Mouse (Mus musculus) intestine, postnatal 0 days (tissue): ENCODE measurements around the gene Nipbl. TPM values are rescaled to one million over a fixed set of nuclear protein-coding genes. Genes with fewer than 3 reads are reported as not detected.

Experiments used
- ATAC-seq: fragments of 200-750 bp; cut with Nextera tagmentation; 2 replicates; pipeline ENCODE4 v1.8.0; 2017; ENCODE audit warnings: mild to moderate bottlenecking, moderate TSS enrichment, moderate library complexity
- H3K27ac ChIP-seq: fragments of 300-500 bp; sonication (generic); 2 replicates; pipeline ENCODE4 v1.5.1; 2014; ENCODE audit warnings: mild to moderate bottlenecking, low read depth, low read length, moderate library complexity
- H3K27me3 ChIP-seq: fragments of 300-500 bp; sonication (generic); replicated peaks from 2 replicates; pipeline ENCODE4 v1.6.1; 2014; ENCODE audit warnings: low read length, mixed read lengths; ENCODE audit not compliant: control insufficient read depth, insufficient read depth
- H3K36me3 ChIP-seq: fragments of 300-500 bp; sonication (generic); 2 replicates; pipeline ENCODE4 v1.6.1; 2014; ENCODE audit warnings: mild to moderate bottlenecking, moderate library complexity; ENCODE audit not compliant: control insufficient read depth, insufficient read depth
- H3K4me1 ChIP-seq: fragments of 300-500 bp; sonication (generic); replicated peaks from 2 replicates; pipeline ENCODE4 v1.6.1; 2014; ENCODE audit warnings: antibody characterized with exemption, low read length, mixed read lengths; ENCODE audit not compliant: control insufficient read depth, insufficient read depth
- H3K4me2 ChIP-seq: fragments of 300-500 bp; sonication (generic); replicated peaks from 2 replicates; pipeline ENCODE4 v1.6.1; 2014; ENCODE audit warnings: low read depth, mild to moderate bottlenecking, moderate library complexity
- H3K4me3 ChIP-seq: fragments of 300-500 bp; sonication (generic); 2 replicates; pipeline ENCODE4 v1.5.1; 2014; ENCODE audit warnings: low read depth, low read length
- H3K9ac ChIP-seq: fragments of 300-500 bp; sonication (generic); 2 replicates; pipeline ENCODE4 v1.6.1; 2014; ENCODE audit warnings: mild to moderate bottlenecking, low read depth, low read length
- H3K9me3 ChIP-seq: fragments of 300-500 bp; sonication (generic); 2 replicates; pipeline ENCODE4 v1.6.1; 2016; ENCODE audit warnings: mixed run types; ENCODE audit not compliant: control insufficient read depth
- CTCF ChIP-seq: sonication (generic); IDR thresholded peaks from 2 replicates; pipeline ENCODE4 v1.5.1; 2016; ENCODE audit warnings: low read depth, mild to moderate bottlenecking, control low read depth, antibody characterized with exemption, moderate library complexity
- WGBS: fragments of 180-500 bp; shearing (Covaris S2); extraction: QIAGEN DNeasy Blood & Tissue Kit; methylation state at CpG from one replicate; pipeline ENCODE4 v1.1.7; 2014; 5-methylcytosine and 5-hydroxymethylcytosine counted together
- polyA plus RNA-seq: library from polyadenylated mRNA; unstranded; fragments of >200 nt; fragmentation: Nextera tagmentation; extraction: Ambion mirVana; gene quantifications from 2 replicates; pipeline ENCODE4 v1.2.1, GENCODE M21; 2015

Nipbl gene
- polyA plus RNA-seq, 1 experiment from 2014 or later, result 9.3 TPM

- H3K4me2 ChIP-seq, result no peak overlapping the region
- no peak overlapping the region for H3K4me3 ChIP-seq
- H3K27me3 ChIP-seq, result no peaks in the 10 kb centered on the region
- H3K36me3 ChIP-seq, result peaks cover 58% of the 10 kb centered on the region
- no peak overlapping the region for H3K27ac ChIP-seq
- WGBS, result 81% methylated on average over 2 of the region's 2 CpGs
- TF ChIP-seq CTCF, result no peak
- no peak for ATAC-seq
- no peak overlapping the region for H3K9ac ChIP-seq
- H3K9me3 ChIP-seq, result no peaks in the 10 kb centered on the region
- H3K4me1 ChIP-seq, result no peaks in the 10 kb centered on the region
Observed at GRCm38 (mm10) chr15:8324833-8325232, 119.4 kb downstream of the Nipbl start.

GRCm38 (mm10) chr15:8324061-8324460, 120.2 kb downstream of the Nipbl start:
- TF ChIP-seq CTCF, result no peak
- H3K4me1 ChIP-seq, result no peaks in the 10 kb centered on the region
- WGBS, result 91% methylated on average over 4 of the region's 4 CpGs
- peaks cover 58% of the 10 kb centered on the region for H3K36me3 ChIP-seq
- no peak overlapping the region for H3K4me2 ChIP-seq
- H3K27me3 ChIP-seq, result no peaks in the 10 kb centered on the region
- ATAC-seq, result no peak
- H3K27ac ChIP-seq, result no peak overlapping the region
- no peak overlapping the region for H3K9ac ChIP-seq
- H3K9me3 ChIP-seq, result no peaks in the 10 kb centered on the region
- H3K4me3 ChIP-seq, result no peak overlapping the region

GRCm38 (mm10) chr15:8321491-8321890, 122.8 kb downstream of the Nipbl start:
- Histone ChIP-seq H3K4me3 (no peak overlapping the region), H3K9me3 (no peaks in the 10 kb centered on the region), H3K4me2 (no peak overlapping the region), H3K36me3 (peaks cover 58% of the 10 kb centered on the region), H3K4me1 (no peaks in the 10 kb centered on the region), H3K27ac (no peak overlapping the region), H3K27me3 (no peaks in the 10 kb centered on the region), H3K9ac (no peak overlapping the region)
- ATAC-seq, result no peak
- no peak for TF ChIP-seq CTCF
- 96% methylated on average over 5 of the region's 5 CpGs for WGBS

- 94% methylated on average over 5 of the region's 5 CpGs for WGBS
- Histone ChIP-seq H3K27ac (no peak overlapping the region), H3K4me1 (no peaks in the 10 kb centered on the region), H3K9me3 (no peaks in the 10 kb centered on the region), H3K27me3 (no peaks in the 10 kb centered on the region), H3K36me3 (peaks cover 44% of the 10 kb centered on the region), H3K9ac (no peak overlapping the region), H3K4me2 (no peak overlapping the region), H3K4me3 (no peak overlapping the region)
- no peak for ATAC-seq
- TF ChIP-seq CTCF, result no peak
Observed at GRCm38 (mm10) chr15:8319191-8319590, 125.1 kb downstream of the Nipbl start.

- peaks cover 42% of the 10 kb centered on the region for H3K36me3 ChIP-seq
- ATAC-seq, result no peak
- no peak for TF ChIP-seq CTCF
- no peaks in the 10 kb centered on the region for H3K4me1 ChIP-seq
- no peak overlapping the region for H3K27ac ChIP-seq
- no peak overlapping the region for H3K9ac ChIP-seq
- WGBS, result 89% methylated on average over 4 of the region's 4 CpGs
- no peaks in the 10 kb centered on the region for H3K27me3 ChIP-seq
- H3K9me3 ChIP-seq, result no peaks in the 10 kb centered on the region
- H3K4me2 ChIP-seq, result no peak overlapping the region
- no peak overlapping the region for H3K4me3 ChIP-seq
Observed at GRCm38 (mm10) chr15:8317381-8317780, 126.9 kb downstream of the Nipbl start.

GRCm38 (mm10) chr15:8305474-8305873, 138.8 kb downstream of the Nipbl start:
- ATAC-seq, result no peak
- no peaks in the 10 kb centered on the region for H3K27me3 ChIP-seq
- WGBS, result 84% methylated on average over 1 of the region's 1 CpGs
- H3K9me3 ChIP-seq, result no peaks in the 10 kb centered on the region
- H3K4me1 ChIP-seq, result no peaks in the 10 kb centered on the region
- H3K4me3 ChIP-seq, result no peak overlapping the region
- TF ChIP-seq CTCF, result no peak
- H3K27ac ChIP-seq, result no peak overlapping the region
- no peak overlapping the region for H3K9ac ChIP-seq
- H3K36me3 ChIP-seq, result peaks cover 66% of the 10 kb centered on the region
- H3K4me2 ChIP-seq, result no peak overlapping the region

GRCm38 (mm10) chr15:8302944-8303343, 141.3 kb downstream of the Nipbl start:
- 89% methylated on average over 10 of the region's 10 CpGs for WGBS
- Histone ChIP-seq H3K4me1 (no peaks in the 10 kb centered on the region), H3K27me3 (no peaks in the 10 kb centered on the region), H3K36me3 (peaks cover 75% of the 10 kb centered on the region), H3K9me3 (no peaks in the 10 kb centered on the region), H3K9ac (no peak overlapping the region), H3K4me2 (no peak overlapping the region), H3K27ac (no peak overlapping the region), H3K4me3 (no peak overlapping the region)
- no peak for TF ChIP-seq CTCF
- no peak for ATAC-seq
